Mouse (Mus musculus): ENCODE data around the gene Clasrp. TPM values are rescaled to one million over a fixed set of nuclear protein-coding genes. Genes with fewer than 3 reads are reported as not detected.

Clasrp gene
- polyA plus RNA-seq (2012; rRNA removed), result 29.0 and 54.8 TPM in 2 replicates

DNA sequence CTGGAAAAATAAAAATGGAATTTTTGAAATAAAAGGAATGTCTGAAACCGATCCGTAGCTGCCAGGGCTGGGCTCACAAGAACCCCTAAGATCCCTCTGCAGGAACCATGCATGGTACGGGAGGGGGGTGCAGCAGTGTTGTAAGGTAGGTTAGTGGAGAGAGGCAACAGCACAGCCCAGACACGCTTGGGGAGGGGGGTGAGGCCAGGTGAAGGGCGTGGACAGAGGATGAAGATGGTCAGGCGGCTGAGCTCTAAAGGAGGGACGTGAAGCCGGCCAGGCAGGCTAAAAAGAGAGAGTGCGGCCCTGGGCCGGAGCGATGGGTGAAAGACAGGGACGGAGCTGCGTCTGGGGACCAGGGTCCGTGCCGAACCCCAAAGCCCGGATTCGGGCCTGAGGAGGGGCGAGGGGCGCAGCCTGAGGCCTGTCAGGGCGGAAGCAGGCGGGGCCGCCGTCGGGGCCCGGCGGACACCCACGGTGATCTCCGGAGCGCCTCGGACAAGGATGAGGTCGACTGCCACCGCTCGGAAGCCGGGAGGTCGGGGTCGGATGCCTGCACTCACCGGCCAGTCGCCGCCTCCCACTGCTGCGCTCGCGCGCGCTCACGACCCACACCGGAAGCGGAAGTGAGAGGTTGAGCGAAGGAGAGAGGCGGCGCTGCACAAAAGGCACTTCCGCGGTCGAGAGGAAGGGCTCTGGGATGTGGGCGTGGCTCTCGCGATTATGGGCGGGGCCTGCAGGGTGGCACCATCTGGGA is at the start of gene Clasrp:
TSS of gene Clasrp (minus strand) at position 638 of the 757 bp plus-strand sequence.
- peak within 1 kb of the TSS; percentile 60 for H3K27ac ChIP-seq (ENCODE audit: insufficient read depth, low read depth, low read length)
- under 1% methylated on average over 57 of the region's 57 CpGs for WGBS

GRCm38 (mm10) chr7:19652614-19653013 is 48.3 kb upstream of the Clasrp start:
- Histone ChIP-seq H3K36me3 (ENCODE audit: control insufficient read depth, insufficient read depth, low read length) (no peaks in the 10 kb centered on the region), H3K27me3 (replicated peaks; ENCODE audit: control insufficient read depth, insufficient read depth, low read length) (no peaks in the 10 kb centered on the region), H3K4me1 (ENCODE audit: control insufficient read depth, insufficient read depth, low read length) (no peaks in the 10 kb centered on the region), H3K27ac (ENCODE audit: insufficient read depth, low read depth, low read length) (no peak overlapping the region), H3K4me3 (ENCODE audit: insufficient read depth, low read depth, low read length) (no peak overlapping the region)
- no peak for TF ChIP-seq POLR2A (IDR thresholded peaks at IDR 0.05; ENCODE audit: low read depth, low read length)
- TF ChIP-seq CTCF (conservative IDR thresholded peaks at IDR 0.05; ENCODE audit: insufficient read depth, insufficient read length, low read depth, low read length), result no peak
- DNase-seq, result no peak
- 89% methylated on average over 2 of the region's 2 CpGs for WGBS

More for the DNA sequence above, at the start of gene Clasrp:
- no peaks in the 10 kb centered on the region for H3K27me3 ChIP-seq (replicated peaks; ENCODE audit: control insufficient read depth, insufficient read depth, low read length)
- no peaks in the 10 kb centered on the region for H3K36me3 ChIP-seq (ENCODE audit: control insufficient read depth, insufficient read depth, low read length)
- peak; percentile 98 for DNase-seq
- H3K4me1 ChIP-seq (ENCODE audit: control insufficient read depth, insufficient read depth, low read length), result peaks cover 3% of the 10 kb centered on the region; the same call in 1 of the 2 replicates
- TF ChIP-seq POLR2A (IDR thresholded peaks at IDR 0.05; ENCODE audit: low read depth, low read length) (peak; percentile 67), CTCF (conservative IDR thresholded peaks at IDR 0.05; ENCODE audit: insufficient read depth, insufficient read length, low read depth, low read length) (no peak)
- peak within 1 kb of the TSS; percentile 93 for H3K4me3 ChIP-seq (ENCODE audit: insufficient read depth, low read depth, low read length)

- no peaks in the 10 kb centered on the region for H3K36me3 ChIP-seq (ENCODE audit: control insufficient read depth, insufficient read depth, low read length)
- WGBS, result 76% methylated on average over 6 of the region's 6 CpGs
Measured at GRCm38 (mm10) chr7:19651063-19651786, 46.9 kb upstream of the Clasrp start.

DNA sequence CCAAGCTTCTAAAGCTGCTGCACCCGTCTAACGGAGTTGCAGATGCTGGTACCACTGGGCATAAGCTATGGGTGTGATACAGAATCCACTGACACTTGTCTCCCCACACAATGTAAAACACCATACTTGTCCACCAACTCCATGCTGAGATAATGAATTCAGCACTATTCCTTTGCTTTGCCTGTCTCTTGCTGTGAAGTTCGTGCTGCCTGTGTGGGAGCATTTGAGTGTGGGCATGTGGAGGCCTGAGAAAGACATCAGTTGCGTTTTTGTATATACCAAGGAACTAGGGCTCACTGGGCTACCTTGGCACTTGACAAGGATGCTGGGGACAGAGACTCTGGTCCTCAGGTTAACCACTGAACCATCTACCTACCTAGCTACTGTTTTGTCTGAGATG is 36.9 kb upstream of the Clasrp start:
- no peaks in the 10 kb centered on the region for H3K36me3 ChIP-seq (ENCODE audit: control insufficient read depth, insufficient read depth, low read length)
- WGBS, result 93% methylated on average over 4 of the region's 4 CpGs

More at GRCm38 (mm10) chr7:19651063-19651786, 46.9 kb upstream of the Clasrp start:
- no peak overlapping the region for H3K4me3 ChIP-seq (ENCODE audit: insufficient read depth, low read depth, low read length)
- no peaks in the 10 kb centered on the region for H3K27me3 ChIP-seq (replicated peaks; ENCODE audit: control insufficient read depth, insufficient read depth, low read length)
- 0 out of 2 replicates have a peak overlapping the region, but pooled peaks have one; percentile 35 for H3K27ac ChIP-seq (ENCODE audit: insufficient read depth, low read depth, low read length)
- H3K4me1 ChIP-seq (ENCODE audit: control insufficient read depth, insufficient read depth, low read length), result no peaks in the 10 kb centered on the region
- TF ChIP-seq CTCF (conservative IDR thresholded peaks at IDR 0.05; ENCODE audit: insufficient read depth, insufficient read length, low read depth, low read length) (no peak), POLR2A (IDR thresholded peaks at IDR 0.05; ENCODE audit: low read depth, low read length) (no peak)
- peak; percentile 56 for DNase-seq

GRCm38 (mm10) chr7:19635074-19635827 is 31.0 kb upstream of the Clasrp start:
- 87% methylated on average over 11 of the region's 11 CpGs for WGBS
- TF ChIP-seq CTCF (conservative IDR thresholded peaks at IDR 0.05; ENCODE audit: insufficient read depth, insufficient read length, low read depth, low read length) (no peak), POLR2A (IDR thresholded peaks at IDR 0.05; ENCODE audit: low read depth, low read length) (no peak)
- no peak for DNase-seq
- Histone ChIP-seq H3K36me3 (ENCODE audit: control insufficient read depth, insufficient read depth, low read length) (no peaks in the 10 kb centered on the region), H3K4me3 (ENCODE audit: insufficient read depth, low read depth, low read length) (no peak overlapping the region), H3K27ac (ENCODE audit: insufficient read depth, low read depth, low read length) (no peak overlapping the region), H3K4me1 (ENCODE audit: control insufficient read depth, insufficient read depth, low read length) (no peaks in the 10 kb centered on the region), H3K27me3 (replicated peaks; ENCODE audit: control insufficient read depth, insufficient read depth, low read length) (no peaks in the 10 kb centered on the region)

More for the DNA sequence above, 36.9 kb upstream of the Clasrp start:
- no peak for TF ChIP-seq CTCF (conservative IDR thresholded peaks at IDR 0.05; ENCODE audit: insufficient read depth, insufficient read length, low read depth, low read length)
- Histone ChIP-seq H3K4me3 (ENCODE audit: insufficient read depth, low read depth, low read length) (no peak overlapping the region), H3K4me1 (ENCODE audit: control insufficient read depth, insufficient read depth, low read length) (no peaks in the 10 kb centered on the region), H3K27ac (ENCODE audit: insufficient read depth, low read depth, low read length) (no peak overlapping the region), H3K27me3 (replicated peaks; ENCODE audit: control insufficient read depth, insufficient read depth, low read length) (no peaks in the 10 kb centered on the region)
- no peak for DNase-seq

GRCm38 (mm10) chr7:19634591-19634990 is 30.3 kb upstream of the Clasrp start:
- H3K27ac ChIP-seq (ENCODE audit: insufficient read depth, low read depth, low read length), result no peak overlapping the region
- WGBS, result 95% methylated on average over 2 of the region's 2 CpGs
- no peaks in the 10 kb centered on the region for H3K27me3 ChIP-seq (replicated peaks; ENCODE audit: control insufficient read depth, insufficient read depth, low read length)
- TF ChIP-seq CTCF (conservative IDR thresholded peaks at IDR 0.05; ENCODE audit: insufficient read depth, insufficient read length, low read depth, low read length) (no peak), POLR2A (IDR thresholded peaks at IDR 0.05; ENCODE audit: low read depth, low read length) (no peak)
- no peak for DNase-seq
- no peaks in the 10 kb centered on the region for H3K4me1 ChIP-seq (ENCODE audit: control insufficient read depth, insufficient read depth, low read length)
- H3K36me3 ChIP-seq (ENCODE audit: control insufficient read depth, insufficient read depth, low read length), result no peaks in the 10 kb centered on the region
- H3K4me3 ChIP-seq (ENCODE audit: insufficient read depth, low read depth, low read length), result no peak overlapping the region
